Mouse (Mus musculus): ENCODE results near the gene Lin7b.

GRCm38 (mm10) chr7:45362801-45363200, 7.6 kb downstream of the Lin7b start:
- TF ChIP-seq CTCF (IDR thresholded peaks at IDR 0.05 in 2 of 3, conservative IDR thresholded peaks at IDR 0.05 in 1 of 3; ENCODE audit: control insufficient read depth in 1 of 3, insufficient read depth in 1 of 3, low read depth in 2 of 3, low read length in 3 of 3, poor library complexity in 1 of 3, severe bottlenecking in 1 of 3) (no peak), EP300 (IDR thresholded peaks at IDR 0.05; ENCODE audit: low read depth in 1 of 2, low read length in 2 of 2) (no peak), BHLHE40 (IDR thresholded peaks at IDR 0.05; ENCODE audit: borderline replicate concordance, low read depth, low read length) (no peak), POLR2A (IDR thresholded peaks at IDR 0.05; ENCODE audit: control insufficient read depth in 1 of 2, insufficient read depth in 1 of 2, low read depth in 1 of 2, low read length in 2 of 2, poor library complexity in 1 of 2) (no peak), USF1 (IDR thresholded peaks at IDR 0.05; ENCODE audit: low read depth, low read length) (no peak), SMC3 (IDR thresholded peaks at IDR 0.05; ENCODE audit: low read depth, low read length) (no peak), POLR2AphosphoS2 (IDR thresholded peaks at IDR 0.05; ENCODE audit: low read length) (no peak), TAL1 (IDR thresholded peaks at IDR 0.05; ENCODE audit: low read length) (no peak), RCOR1 (IDR thresholded peaks at IDR 0.05; ENCODE audit: low read depth, low read length) (no peak)

All from MEL (cell line).